Mouse (Mus musculus) myocyte (in vitro differentiated cells): ENCODE data around the gene Gm27021.

ENCODE experiments used
- MYOG ChIP-seq, 3 experiments: IDR thresholded peaks; one replicate each; pipeline ENCODE4 v1.6.1; 2011; ENCODE audit warnings: control low read depth in 2 of 3, low read depth in 2 of 3, mild to moderate bottlenecking in 2 of 3; ENCODE audit not compliant: insufficient read length in 2 of 3, control insufficient read depth in 1 of 3, insufficient read depth in 1 of 3
- POLR2AphosphoS2 ChIP-seq: IDR thresholded peaks from one replicate; pipeline ENCODE4 v1.6.1; 2011; ENCODE audit warnings: low read depth, control low read depth; ENCODE audit not compliant: insufficient read length

DNA sequence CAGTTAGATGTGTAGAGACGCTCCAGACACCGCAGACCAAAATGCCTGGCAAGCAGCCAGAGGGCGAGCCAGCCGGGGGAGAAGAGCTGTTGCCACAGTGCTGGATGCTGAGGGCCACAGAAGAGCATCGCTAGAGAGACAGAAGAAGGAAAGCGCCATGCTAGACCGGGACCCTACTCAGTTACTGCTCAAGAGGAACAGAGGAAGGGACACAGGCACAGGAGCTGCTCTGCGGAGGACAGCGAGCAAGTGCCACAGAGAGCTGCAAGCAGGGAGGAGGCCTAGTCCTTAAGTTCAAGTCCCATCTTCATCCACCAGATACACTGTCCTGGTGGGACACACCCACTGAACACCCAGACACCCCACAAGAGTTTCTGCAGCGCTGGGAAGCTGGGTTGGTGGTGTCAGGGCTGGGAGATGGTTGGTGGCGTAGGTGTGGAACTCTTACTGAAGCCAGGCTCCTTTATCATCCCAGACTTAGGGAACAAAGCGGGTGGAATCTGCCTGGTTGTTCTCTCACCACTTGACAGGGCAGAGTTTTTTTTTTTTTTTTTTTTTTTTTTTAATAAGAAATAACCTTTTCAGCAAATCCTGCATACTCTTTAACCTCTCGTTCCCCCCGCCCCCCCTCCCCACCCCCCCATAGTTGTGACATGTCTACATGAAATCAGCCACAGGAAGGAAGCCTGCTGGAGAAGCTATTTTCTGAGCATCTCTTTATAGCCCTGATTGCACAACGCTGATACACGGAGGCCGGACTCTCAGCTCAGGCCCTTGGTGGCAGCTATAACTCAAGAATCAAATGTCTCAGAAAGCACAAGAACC, 29.5 kb upstream of the Gm27021 start:
- TF ChIP-seq POLR2AphosphoS2 (no peak), MYOG (IDR thresholded peaks at IDR 0.05; ENCODE audit: control insufficient read depth in 1 of 3, insufficient read depth in 1 of 3, insufficient read length in 2 of 3, low read depth in 2 of 3) (no peak)
